Mouse (Mus musculus): Measurements from ENCODE around the gene Adamts1. TPM values are rescaled to one million over a fixed set of nuclear protein-coding genes. Genes with fewer than 3 reads are reported as not detected.
A peak's percentile ranks its signal among the peaks of the same experiment; 100 is the strongest.

Gene Adamts1
- polyA plus RNA-seq, 1 experiment from 2014 or later, result 22.3 TPM

DNA sequence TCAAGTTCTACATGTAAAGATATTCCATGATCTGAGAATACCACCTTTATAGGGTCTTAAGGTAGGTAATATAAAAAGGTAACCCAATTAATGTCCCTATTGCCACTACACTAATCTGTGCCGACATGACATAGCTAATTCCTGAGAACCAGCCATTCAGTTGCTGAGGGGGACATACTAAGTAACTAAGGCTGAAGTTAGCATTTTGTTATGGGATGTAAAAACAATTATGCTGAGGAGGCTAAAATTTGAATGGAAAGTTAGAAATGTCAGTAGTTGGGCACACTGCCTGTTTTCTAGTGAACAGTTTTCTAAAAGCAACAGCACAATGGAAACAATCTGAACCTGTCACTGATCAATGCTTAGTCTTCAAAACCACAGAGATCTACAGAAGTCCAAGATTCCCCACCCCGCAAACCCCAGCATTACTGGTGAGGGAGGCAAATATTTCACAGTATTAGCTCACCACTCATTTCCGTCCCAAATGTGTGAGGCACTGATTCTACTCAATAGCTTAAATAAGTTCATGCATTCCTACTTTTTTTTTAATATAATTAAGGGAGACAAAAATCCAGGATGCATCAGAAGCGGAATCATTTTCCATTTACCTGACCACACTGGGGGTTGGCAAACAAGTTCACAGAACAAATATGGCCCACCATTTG, 9.6 kb downstream of the Adamts1 start:
- Histone ChIP-seq H3K4me1 (ENCODE audit: control insufficient read depth, insufficient read depth, low read length) (no peaks in the 10 kb centered on the region), H3K9me3 (ENCODE audit: control insufficient read depth, low read length) (no peaks in the 10 kb centered on the region), H3K4me2 (ENCODE audit: low read depth, severe bottlenecking) (no peak overlapping the region), H3K27ac (replicated peaks; ENCODE audit: low read depth, low read length) (no peak overlapping the region), H3K36me3 (ENCODE audit: control insufficient read depth, insufficient read depth, low read length) (peaks cover 14% of the 10 kb centered on the region; the same call in 1 of the 2 replicates), H3K27me3 (ENCODE audit: control insufficient read depth, insufficient read depth, low read length) (no peaks in the 10 kb centered on the region), H3K4me3 (ENCODE audit: low read depth, low read length) (no peak overlapping the region), H3K9ac (ENCODE audit: low read length) (no peak overlapping the region)
- DNase-seq (ENCODE audit: low spot score), result no peak
- WGBS, result 89% methylated on average over 4 of the region's 4 CpGs
- ATAC-seq (ENCODE audit: insufficient number of reproducible peaks, low FRiP score, low TSS enrichment, low read depth), result no peak

DNA sequence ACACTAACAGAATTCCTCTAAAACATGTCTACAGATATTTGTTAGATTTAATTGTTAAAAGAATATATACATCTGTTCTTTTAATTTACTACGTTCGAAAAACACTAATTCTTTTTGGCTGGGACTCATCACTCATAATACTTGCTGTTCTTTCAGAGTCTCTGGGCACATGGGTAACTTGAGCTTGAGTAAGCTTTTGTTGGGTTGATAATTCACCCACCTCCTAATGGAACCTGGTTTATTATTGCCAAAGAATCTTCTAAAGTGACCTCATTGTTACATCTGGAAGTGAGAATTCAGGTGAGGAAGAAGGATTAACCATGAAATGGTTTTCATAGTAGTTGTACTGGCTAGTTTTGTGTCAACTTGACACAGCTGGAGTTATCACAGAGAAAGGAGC, 21.8 kb downstream of the Adamts1 start:
- Histone ChIP-seq H3K9ac (ENCODE audit: low read length) (no peak overlapping the region), H3K36me3 (ENCODE audit: control insufficient read depth, insufficient read depth, low read length) (no peaks in the 10 kb centered on the region), H3K27ac (replicated peaks; ENCODE audit: low read depth, low read length) (no peak overlapping the region), H3K9me3 (ENCODE audit: control insufficient read depth, low read length) (no peaks in the 10 kb centered on the region), H3K4me2 (ENCODE audit: low read depth, severe bottlenecking) (no peak overlapping the region), H3K27me3 (ENCODE audit: control insufficient read depth, insufficient read depth, low read length) (no peaks in the 10 kb centered on the region), H3K4me1 (ENCODE audit: control insufficient read depth, insufficient read depth, low read length) (no peaks in the 10 kb centered on the region), H3K4me3 (ENCODE audit: low read depth, low read length) (no peak overlapping the region)
- DNase-seq (ENCODE audit: low spot score) (no peak), ATAC-seq (ENCODE audit: insufficient number of reproducible peaks, low FRiP score, low TSS enrichment, low read depth) (no peak)
- 93% methylated on average over 2 of the region's 2 CpGs for WGBS

DNA sequence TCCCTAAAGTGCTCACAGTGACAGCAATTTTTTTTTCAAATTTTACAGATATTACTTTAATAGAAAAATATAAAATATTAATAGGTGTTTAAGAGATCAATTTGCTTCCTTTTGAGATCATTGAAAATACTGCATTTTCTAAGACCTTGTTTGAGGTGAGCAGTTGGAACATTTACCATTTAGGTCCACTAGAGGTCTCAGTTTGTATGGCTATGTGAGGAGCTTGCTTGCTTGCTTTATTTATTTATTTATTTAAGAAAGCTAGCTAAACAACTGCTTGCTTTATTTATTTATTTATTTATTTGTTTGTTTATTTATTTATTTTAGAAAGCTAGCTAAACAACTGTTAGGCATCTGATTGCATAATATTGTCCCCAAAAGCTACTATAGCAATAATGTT, 23.1 kb downstream of the Adamts1 start:
- H3K9me3 ChIP-seq (ENCODE audit: control insufficient read depth, low read length), result no peaks in the 10 kb centered on the region

DNA sequence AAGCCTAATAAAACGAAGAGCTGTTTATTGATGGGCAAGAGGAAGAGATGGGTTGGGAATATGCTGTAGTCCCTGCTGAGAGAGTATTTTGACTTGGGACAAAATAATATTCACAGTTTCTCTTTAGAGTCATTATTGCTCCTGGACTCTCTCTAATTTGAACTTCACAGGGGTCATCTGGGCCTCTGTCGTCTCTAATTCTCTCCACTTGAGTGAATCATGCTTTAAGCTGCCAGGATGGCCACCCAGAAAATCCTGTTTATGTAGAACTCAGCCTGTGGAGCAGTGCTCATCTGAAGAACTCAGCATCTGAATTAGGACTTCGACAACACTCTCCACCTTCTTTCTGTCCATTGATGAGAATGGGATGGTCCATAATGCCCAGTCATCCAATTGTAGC, 30.6 kb downstream of the Adamts1 start:
- Histone ChIP-seq H3K4me2 (ENCODE audit: low read depth, severe bottlenecking) (no peak overlapping the region), H3K4me1 (ENCODE audit: control insufficient read depth, insufficient read depth, low read length) (no peaks in the 10 kb centered on the region), H3K9me3 (ENCODE audit: control insufficient read depth, low read length) (no peaks in the 10 kb centered on the region), H3K27me3 (ENCODE audit: control insufficient read depth, insufficient read depth, low read length) (no peaks in the 10 kb centered on the region), H3K4me3 (ENCODE audit: low read depth, low read length) (no peak overlapping the region), H3K27ac (replicated peaks; ENCODE audit: low read depth, low read length) (no peak overlapping the region), H3K9ac (ENCODE audit: low read length) (no peak overlapping the region), H3K36me3 (ENCODE audit: control insufficient read depth, insufficient read depth, low read length) (no peaks in the 10 kb centered on the region)
- ATAC-seq (ENCODE audit: insufficient number of reproducible peaks, low FRiP score, low TSS enrichment, low read depth) (no peak), DNase-seq (ENCODE audit: low spot score) (no peak)
- 81% methylated on average over 3 of the region's 3 CpGs for WGBS

More for the DNA sequence above, 23.1 kb downstream of the Adamts1 start:
- no peaks in the 10 kb centered on the region for H3K27me3 ChIP-seq (ENCODE audit: control insufficient read depth, insufficient read depth, low read length)
- H3K27ac ChIP-seq (replicated peaks; ENCODE audit: low read depth, low read length), result no peak overlapping the region
- H3K4me1 ChIP-seq (ENCODE audit: control insufficient read depth, insufficient read depth, low read length), result no peaks in the 10 kb centered on the region
- DNase-seq (ENCODE audit: low spot score), result no peak
- H3K4me3 ChIP-seq (ENCODE audit: low read depth, low read length), result no peak overlapping the region
- H3K9ac ChIP-seq (ENCODE audit: low read length), result no peak overlapping the region
- no peak; the same call in 1 of the 2 replicates for ATAC-seq (ENCODE audit: insufficient number of reproducible peaks, low FRiP score, low TSS enrichment, low read depth)
- H3K36me3 ChIP-seq (ENCODE audit: control insufficient read depth, insufficient read depth, low read length), result no peaks in the 10 kb centered on the region
- no peak overlapping the region for H3K4me2 ChIP-seq (ENCODE audit: low read depth, severe bottlenecking)

DNA sequence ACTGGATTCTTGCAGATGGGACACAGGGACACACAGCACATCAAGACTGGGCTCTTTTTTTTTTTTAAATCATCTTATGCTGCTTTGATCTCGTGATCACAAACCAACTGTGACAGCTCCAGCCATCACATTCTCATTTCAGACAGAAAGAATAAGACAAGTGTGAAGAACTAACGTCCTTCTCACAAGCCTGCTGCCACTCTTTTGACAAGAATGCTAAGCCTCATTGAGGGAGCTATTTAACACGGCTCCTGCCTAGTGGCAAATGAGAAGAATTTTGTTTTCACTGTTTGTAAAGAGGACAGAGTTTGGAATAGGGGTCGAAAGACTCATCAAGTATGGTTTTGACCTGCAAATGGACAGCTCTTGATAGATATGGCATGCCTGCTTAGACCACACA, 35.6 kb downstream of the Adamts1 start:
- H3K9ac ChIP-seq (ENCODE audit: low read length), result no peak overlapping the region
- ATAC-seq (ENCODE audit: insufficient number of reproducible peaks, low FRiP score, low TSS enrichment, low read depth), result no peak
- no peak overlapping the region for H3K4me2 ChIP-seq (ENCODE audit: low read depth, severe bottlenecking)
- no peak for DNase-seq (ENCODE audit: low spot score)
- H3K27me3 ChIP-seq (ENCODE audit: control insufficient read depth, insufficient read depth, low read length), result no peaks in the 10 kb centered on the region
- 0 out of 2 replicates have a peak, but pooled peaks cover 3% of the 10 kb centered on the region for H3K4me1 ChIP-seq (ENCODE audit: control insufficient read depth, insufficient read depth, low read length)
- H3K36me3 ChIP-seq (ENCODE audit: control insufficient read depth, insufficient read depth, low read length), result no peaks in the 10 kb centered on the region
- no peaks in the 10 kb centered on the region for H3K9me3 ChIP-seq (ENCODE audit: control insufficient read depth, low read length)
- WGBS, result 66% methylated on average over 4 of the region's 4 CpGs
- H3K27ac ChIP-seq (replicated peaks; ENCODE audit: low read depth, low read length), result no peak overlapping the region
- no peak overlapping the region for H3K4me3 ChIP-seq (ENCODE audit: low read depth, low read length)

DNA sequence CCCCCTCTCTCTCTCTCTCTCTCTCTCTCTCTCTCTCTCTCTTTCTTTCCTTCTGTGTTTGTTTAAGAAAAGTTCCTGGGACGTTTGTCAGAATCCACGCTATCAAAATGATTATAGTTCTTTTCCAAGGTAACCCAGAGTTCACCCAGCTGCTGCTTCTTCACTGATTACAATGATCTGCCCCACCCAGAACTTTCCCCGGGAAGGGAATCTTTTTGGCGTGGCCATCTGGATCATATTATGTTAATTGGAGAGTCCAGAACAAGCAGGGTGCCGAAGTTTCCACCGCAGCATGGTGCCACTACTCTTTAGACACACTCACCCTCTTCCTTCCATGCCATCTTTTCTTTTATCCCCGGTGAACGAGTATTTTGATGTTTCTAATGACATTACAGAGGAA, 37.2 kb downstream of the Adamts1 start:
- Histone ChIP-seq H3K36me3 (ENCODE audit: control insufficient read depth, insufficient read depth, low read length) (no peaks in the 10 kb centered on the region), H3K4me2 (ENCODE audit: low read depth, severe bottlenecking) (no peak overlapping the region), H3K27me3 (ENCODE audit: control insufficient read depth, insufficient read depth, low read length) (no peaks in the 10 kb centered on the region), H3K4me1 (ENCODE audit: control insufficient read depth, insufficient read depth, low read length) (0 out of 2 replicates have a peak, but pooled peaks cover 3% of the 10 kb centered on the region), H3K9ac (ENCODE audit: low read length) (no peak overlapping the region), H3K4me3 (ENCODE audit: low read depth, low read length) (no peak overlapping the region), H3K9me3 (ENCODE audit: control insufficient read depth, low read length) (no peaks in the 10 kb centered on the region), H3K27ac (replicated peaks; ENCODE audit: low read depth, low read length) (no peak overlapping the region)
- WGBS, result 21% methylated on average over 8 of the region's 8 CpGs
- no peak for ATAC-seq (ENCODE audit: insufficient number of reproducible peaks, low FRiP score, low TSS enrichment, low read depth)
- DNase-seq (ENCODE audit: low spot score), result no peak

DNA sequence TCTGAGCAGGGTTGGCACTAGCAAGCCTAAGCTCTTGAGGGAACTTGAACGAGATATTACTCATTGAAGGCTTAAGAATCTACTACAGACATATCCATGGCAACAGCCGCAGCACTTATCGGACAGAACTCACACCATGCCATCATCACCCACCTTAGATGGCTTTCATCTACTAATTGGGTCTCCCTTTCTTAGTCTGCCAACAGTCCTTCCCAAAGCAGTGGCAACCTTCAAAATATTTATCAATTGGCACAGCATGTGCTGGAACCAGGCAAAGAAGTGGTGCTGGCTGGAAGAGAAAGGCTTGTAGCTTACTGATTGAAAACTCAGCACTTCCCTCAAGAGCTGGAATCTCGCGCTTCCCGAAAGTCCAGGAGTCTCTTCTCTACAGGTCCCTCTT, 37.7 kb downstream of the Adamts1 start:
- Histone ChIP-seq H3K4me2 (ENCODE audit: low read depth, severe bottlenecking) (no peak overlapping the region), H3K9me3 (ENCODE audit: control insufficient read depth, low read length) (no peaks in the 10 kb centered on the region), H3K4me3 (ENCODE audit: low read depth, low read length) (no peak overlapping the region), H3K4me1 (ENCODE audit: control insufficient read depth, insufficient read depth, low read length) (0 out of 2 replicates have a peak, but pooled peaks cover 3% of the 10 kb centered on the region), H3K27me3 (ENCODE audit: control insufficient read depth, insufficient read depth, low read length) (no peaks in the 10 kb centered on the region), H3K36me3 (ENCODE audit: control insufficient read depth, insufficient read depth, low read length) (no peaks in the 10 kb centered on the region), H3K9ac (ENCODE audit: low read length) (no peak overlapping the region), H3K27ac (replicated peaks; ENCODE audit: low read depth, low read length) (no peak overlapping the region)
- 89% methylated on average over 6 of the region's 6 CpGs for WGBS
- ATAC-seq (ENCODE audit: insufficient number of reproducible peaks, low FRiP score, low TSS enrichment, low read depth), result no peak
- DNase-seq (ENCODE audit: low spot score), result no peak

DNA sequence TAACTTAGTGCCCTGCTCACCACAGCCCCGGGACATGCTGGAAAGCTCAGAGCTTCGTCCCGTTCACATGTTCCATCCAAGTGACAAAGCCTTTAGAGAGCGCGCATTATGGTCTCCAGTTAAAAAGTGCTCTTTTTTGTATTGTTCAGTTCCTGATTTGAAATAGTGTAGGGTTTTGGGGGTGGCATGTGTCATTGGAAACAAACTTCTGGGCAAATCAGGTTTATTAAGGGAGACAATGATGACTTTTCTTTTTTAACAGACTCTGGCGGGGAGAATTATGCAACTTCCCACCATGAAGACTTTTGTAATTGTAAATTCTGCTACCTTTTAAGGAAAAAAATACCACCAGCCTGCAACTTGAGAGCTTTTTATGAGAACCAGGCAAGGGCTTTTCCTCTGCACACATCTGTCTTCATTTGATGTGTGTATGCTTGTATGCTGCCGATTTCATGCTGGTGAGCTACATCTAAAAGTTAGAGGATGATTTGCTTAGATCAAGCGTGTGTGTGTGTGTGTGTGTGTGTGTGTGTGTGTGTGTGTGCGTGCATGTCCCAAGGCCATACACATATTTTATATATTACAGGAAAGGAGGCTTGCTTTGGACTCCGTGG, 40.8 kb downstream of the Adamts1 start:
- Histone ChIP-seq H3K9me3 (ENCODE audit: control insufficient read depth, low read length) (no peaks in the 10 kb centered on the region), H3K4me1 (ENCODE audit: control insufficient read depth, insufficient read depth, low read length) (0 out of 2 replicates have a peak, but pooled peaks cover 3% of the 10 kb centered on the region), H3K27ac (replicated peaks; ENCODE audit: low read depth, low read length) (no peak overlapping the region), H3K27me3 (ENCODE audit: control insufficient read depth, insufficient read depth, low read length) (no peaks in the 10 kb centered on the region), H3K36me3 (ENCODE audit: control insufficient read depth, insufficient read depth, low read length) (no peaks in the 10 kb centered on the region), H3K9ac (ENCODE audit: low read length) (no peak overlapping the region), H3K4me3 (ENCODE audit: low read depth, low read length) (no peak overlapping the region), H3K4me2 (ENCODE audit: low read depth, severe bottlenecking) (no peak overlapping the region)
- DNase-seq (ENCODE audit: low spot score), result no peak
- 68% methylated on average over 10 of the region's 10 CpGs for WGBS
- ATAC-seq (ENCODE audit: insufficient number of reproducible peaks, low FRiP score, low TSS enrichment, low read depth), result 0 out of 2 replicates have a peak, but pooled peaks have one; percentile 54
